Mouse (Mus musculus): Measurements from ENCODE around the gene Abhd10. TPM values are rescaled to one million over a fixed set of nuclear protein-coding genes. Genes with fewer than 3 reads are reported as not detected.

Abhd10 gene
- total and polyA plus RNA-seq, 3 experiments = 13.8 to 20.1 (median 18.2) TPM

DNA sequence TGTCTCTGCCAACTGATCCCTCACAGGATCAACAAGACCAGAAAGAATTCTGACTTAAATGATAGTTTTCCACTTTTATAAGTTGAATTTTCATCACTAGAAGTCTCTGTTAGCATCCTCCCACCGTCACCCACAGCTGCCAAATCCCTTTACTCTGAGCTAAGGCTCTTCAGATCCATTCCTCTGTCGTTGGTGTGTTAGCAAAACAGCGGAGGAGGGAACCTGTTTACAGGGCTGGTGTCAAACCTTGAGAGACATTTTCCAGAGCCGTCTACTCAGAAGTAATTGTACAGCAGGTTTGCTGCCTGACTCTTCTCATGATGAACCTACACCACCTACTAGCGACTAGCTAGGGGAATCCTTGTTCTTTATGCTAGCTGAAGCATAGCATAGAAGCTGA, 43.5 kb downstream of the Abhd10 start:
- Histone ChIP-seq H3K4me1 (ENCODE audit: control insufficient read depth in 1 of 2, insufficient read depth in 2 of 2) (peaks cover 0 to 4% of the 10 kb centered on the region in 2 experiments; a peak in 1 of 4 replicates), H3K27me3 (replicated peaks) (no peaks in the 10 kb centered on the region), H3K79me2 (replicated peaks; ENCODE audit: control insufficient read depth, extremely low read depth, insufficient read depth, poor library complexity, severe bottlenecking) (no peaks in the 10 kb centered on the region), H3K4me2 (ENCODE audit: insufficient read depth, low read depth, poor library complexity, severe bottlenecking) (no peak overlapping the region), H3K4me3 (replicated peaks in 1 of 3; ENCODE audit: low read depth in 2 of 3, low read length in 2 of 3, poor library complexity in 1 of 3) (no peak overlapping the region), H3K27ac (ENCODE audit: insufficient read depth, low read depth) (no peak overlapping the region), H3K36me3 (replicated peaks in 1 of 2; ENCODE audit: control insufficient read depth in 1 of 2, insufficient read depth in 1 of 2, low read length in 1 of 2) (no peaks in the 10 kb centered on the region), H3K9ac (ENCODE audit: insufficient read depth, low read depth) (no peak overlapping the region), H3K9me3 (replicated peaks; ENCODE audit: low read length) (no peaks in the 10 kb centered on the region)
- TF ChIP-seq ZMIZ1 (IDR thresholded peaks at IDR 0.05; ENCODE audit: low read depth, low read length) = no peak
- TF ChIP-seq POLR2AphosphoS2 (IDR thresholded peaks at IDR 0.05; ENCODE audit: low read depth, low read length) = no peak
- TF ChIP-seq MAFK (IDR thresholded peaks at IDR 0.05; ENCODE audit: insufficient replicate concordance, low read length) = no peak
- TF ChIP-seq JUN (IDR thresholded peaks at IDR 0.05; ENCODE audit: insufficient read depth, low read depth, low read length) = no peak
- TF ChIP-seq CHD1 (IDR thresholded peaks at IDR 0.05; ENCODE audit: low read depth, low read length) = no peak
- TF ChIP-seq E2F4 (IDR thresholded peaks at IDR 0.05; ENCODE audit: insufficient replicate concordance, low read depth, low read length) = no peak
- no peak for TF ChIP-seq GABPA (IDR thresholded peaks at IDR 0.05; ENCODE audit: insufficient replicate concordance, low read depth, low read length)
- no peak for TF ChIP-seq SIN3A (IDR thresholded peaks at IDR 0.05; ENCODE audit: low read length)
- no peak for TF ChIP-seq KAT2A (IDR thresholded peaks at IDR 0.05; ENCODE audit: insufficient replicate concordance, low read length)
- TF ChIP-seq PAX5 (IDR thresholded peaks at IDR 0.05; ENCODE audit: low read length) = no peak
- TF ChIP-seq TBP (conservative IDR thresholded peaks at IDR 0.05; ENCODE audit: low read depth, low read length) = no peak
- TF ChIP-seq UBTF (IDR thresholded peaks at IDR 0.05; ENCODE audit: low read depth, low read length) = no peak
- no peak for TF ChIP-seq RAD21 (IDR thresholded peaks at IDR 0.05; ENCODE audit: low read depth, low read length)
- in situ Hi-C loops (cut with MboI; ENCODE audit: low pct_ligation_motif_present, low pct_unique_long_range_greater_than_20kb, low sequenced_read_pairs) (no loop called here), dilution Hi-C loops (cut with MboI; ENCODE audit: extremely low pct_ligation_motif_present, extremely low pct_unique_long_range_greater_than_20kb, low sequenced_read_pairs) (no loop called here)
- DNase-seq (ENCODE audit: extremely low read depth) = no peak

DNA sequence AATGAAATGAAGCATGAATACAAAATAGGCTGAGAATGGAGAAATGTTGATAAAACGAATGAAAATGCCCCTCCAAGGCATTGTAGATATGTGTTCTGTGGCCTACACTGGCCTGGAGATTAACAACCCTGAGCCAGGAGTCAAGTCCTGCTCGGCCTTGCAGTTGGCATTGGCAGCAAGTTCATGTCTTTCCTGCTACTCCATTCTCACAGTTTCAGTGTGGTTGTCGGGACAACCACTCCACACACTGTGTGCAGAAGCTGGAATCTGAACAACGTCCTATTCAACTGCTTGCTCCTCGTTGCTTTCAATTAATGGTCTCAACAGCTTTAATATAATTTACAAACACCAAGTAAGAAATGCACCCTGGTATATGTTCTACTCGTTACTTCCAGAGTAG, 44.8 kb downstream of the Abhd10 start:
- no peak overlapping the region for H3K27ac ChIP-seq (ENCODE audit: insufficient read depth, low read depth)
- no peak overlapping the region for H3K9ac ChIP-seq (ENCODE audit: insufficient read depth, low read depth)
- no peak for DNase-seq (ENCODE audit: extremely low read depth)
- H3K79me2 ChIP-seq (replicated peaks; ENCODE audit: control insufficient read depth, extremely low read depth, insufficient read depth, poor library complexity, severe bottlenecking) = no peaks in the 10 kb centered on the region
- no peaks in the 10 kb centered on the region for H3K36me3 ChIP-seq (replicated peaks in 1 of 2; ENCODE audit: control insufficient read depth in 1 of 2, insufficient read depth in 1 of 2, low read length in 1 of 2)
- H3K4me2 ChIP-seq (ENCODE audit: insufficient read depth, low read depth, poor library complexity, severe bottlenecking) = no peak overlapping the region
- H3K4me1 ChIP-seq (ENCODE audit: control insufficient read depth in 1 of 2, insufficient read depth in 2 of 2) = peaks cover 0 to 8% of the 10 kb centered on the region in 2 experiments; a peak in 1 of 4 replicates
- TF ChIP-seq USF1 (IDR thresholded peaks at IDR 0.05; ENCODE audit: low read depth, low read length) (no peak), RAD21 (IDR thresholded peaks at IDR 0.05; ENCODE audit: low read depth, low read length) (no peak), MXI1 (IDR thresholded peaks at IDR 0.05; ENCODE audit: low read depth, low read length) (no peak), UBTF (IDR thresholded peaks at IDR 0.05; ENCODE audit: low read depth, low read length) (no peak), JUND (conservative IDR thresholded peaks at IDR 0.05; ENCODE audit: low read depth, low read length) (no peak), ZMIZ1 (IDR thresholded peaks at IDR 0.05; ENCODE audit: low read depth, low read length) (no peak), ZNF384 (IDR thresholded peaks at IDR 0.05; ENCODE audit: low read depth, low read length) (no peak)
- H3K4me3 ChIP-seq (replicated peaks in 1 of 3; ENCODE audit: low read depth in 2 of 3, low read length in 2 of 3, poor library complexity in 1 of 3) = no peak overlapping the region
- in situ Hi-C loops (cut with MboI; ENCODE audit: low pct_ligation_motif_present, low pct_unique_long_range_greater_than_20kb, low sequenced_read_pairs) (no loop called here), dilution Hi-C loops (cut with MboI; ENCODE audit: extremely low pct_ligation_motif_present, extremely low pct_unique_long_range_greater_than_20kb, low sequenced_read_pairs) (no loop called here)
- H3K9me3 ChIP-seq (replicated peaks; ENCODE audit: low read length) = no peaks in the 10 kb centered on the region
- H3K27me3 ChIP-seq (replicated peaks) = no peaks in the 10 kb centered on the region
